In genomic region chr8:61225581-61226395, GRCm38 (mm10) we compare ENCODE assay signal across 8 mouse cellular contexts. TPM values are rescaled to one million over a fixed set of nuclear protein-coding genes. Genes with fewer than 3 reads are reported as not detected.
DNase-seq lines count a peak whose midpoint lies in the region; ATAC-seq and TF ChIP-seq lines count a peak whose summit lies in the region.

No protein-coding gene starts in this region.

- no peak for TF ChIP-seq CTCF in layer of hippocampus, adult 2 months (conservative IDR thresholded peaks at IDR 0.05)
- TF ChIP-seq CTCF in midbrain, postnatal 0 days (IDR thresholded peaks at IDR 0.05): no peak

- peak overlapping the region; percentile 30; the same call in 1 of the 2 replicates for H3K9ac ChIP-seq in heart, embryonic 12.5 days
- H3K9ac ChIP-seq in midbrain, postnatal 0 days (replicated peaks; ENCODE audit: low read length, poor library complexity, severe bottlenecking): peak overlapping the region; percentile 83

- ATAC-seq in heart, embryonic 12.5 days (ENCODE audit: insufficient number of reproducible peaks, low FRiP score): no peak
- ATAC-seq in midbrain, postnatal 0 days (ENCODE audit: low FRiP score): no peak

- peak overlapping the region; percentile 97 for H3K4me2 ChIP-seq in heart, embryonic 12.5 days
- H3K4me2 ChIP-seq in midbrain, postnatal 0 days (ENCODE audit: low read depth, low read length, poor library complexity, severe bottlenecking): peak overlapping the region; percentile 93

- DNase-seq in layer of hippocampus, adult 2 months (ENCODE audit: low spot score in 2 of 2): no peak
- DNase-seq in layer of hippocampus, adult 9-11 months: no peak
- peak; percentile 35 for DNase-seq in kidney, postnatal 10 days
- peak; percentile 14 for DNase-seq in midbrain, postnatal 0 days (ENCODE audit: low spot score)
- no peak for DNase-seq in layer of hippocampus, postnatal 14 days (ENCODE audit: low spot score in 2 of 2)
- DNase-seq in gastrocnemius, postnatal 36 days: no peak
- no peak for DNase-seq in adrenal gland, postnatal 25 days

- 62% methylated on average over 20 of the region's 20 CpGs for WGBS in heart, embryonic 12.5 days
- 37% methylated on average over 20 of the region's 20 CpGs for WGBS in midbrain, postnatal 0 days

- peaks cover 25% of the 10 kb centered on the region for H3K4me1 ChIP-seq in heart, embryonic 12.5 days (replicated peaks)
- H3K4me1 ChIP-seq in midbrain, postnatal 0 days (ENCODE audit: insufficient read depth, low read length): peaks cover 21% of the 10 kb centered on the region

- H3K27me3 ChIP-seq in heart, embryonic 12.5 days (replicated peaks): 0 out of 2 replicates have a peak, but pooled peaks cover 8% of the 10 kb centered on the region
- no peaks in the 10 kb centered on the region for H3K27me3 ChIP-seq in midbrain, postnatal 0 days (ENCODE audit: insufficient read depth, low read length)

- intact Hi-C loops in gastrocnemius, postnatal 36 days (cut with DNase I): loop anchor here (5.0 kb wide), 1 partner anchor 257 kb away; no protein-coding TSS in a partner anchor

- H3K27ac ChIP-seq in layer of hippocampus, adult 2 months: peak overlapping the region; percentile 98
- peak overlapping the region; percentile 1; the same call in 1 of the 2 replicates for H3K27ac ChIP-seq in heart, embryonic 12.5 days (ENCODE audit: poor library complexity, severe bottlenecking)
- no peak overlapping the region; the same call in 1 of the 2 replicates for H3K27ac ChIP-seq in midbrain, postnatal 0 days (ENCODE audit: low read depth, low read length)

- H3K9me3 ChIP-seq in heart, embryonic 12.5 days (replicated peaks): no peaks in the 10 kb centered on the region
- no peaks in the 10 kb centered on the region for H3K9me3 ChIP-seq in midbrain, postnatal 0 days (ENCODE audit: low read length)

- 0 out of 2 replicates have a peak, but pooled peaks cover 2% of the 10 kb centered on the region for H3K36me3 ChIP-seq in heart, embryonic 12.5 days
- no peaks in the 10 kb centered on the region for H3K36me3 ChIP-seq in midbrain, postnatal 0 days (ENCODE audit: insufficient read depth, low read length)

- H3K4me3 ChIP-seq in layer of hippocampus, adult 2 months: peak overlapping the region; percentile 82
- peak overlapping the region; percentile 89 for H3K4me3 ChIP-seq in heart, embryonic 12.5 days
- H3K4me3 ChIP-seq in midbrain, postnatal 0 days (ENCODE audit: low read depth, low read length): peak overlapping the region; percentile 77

RNA-seq across cellular contexts. Expression of gene Sh3rf1, which starts 2.1 kb away (rescaled TPM):
- total RNA-seq in layer of hippocampus, adult 2 months (2021): 10 to 100 TPM; 66.7 to 67.5 TPM
- polyA plus RNA-seq in heart, embryonic 12.5 days (2016; fragmentation: Nextera tagmentation; extraction: Ambion mirVana): 6.5 and 7.5 TPM in 2 replicates
- total RNA-seq in midbrain, postnatal 0 days (2014; rRNA removed): 37.5 and 39.8 TPM in 2 replicates
- 23.9 and 24.3 TPM in 2 replicates for polyA plus RNA-seq in midbrain, postnatal 0 days (2015; fragmentation: Nextera tagmentation; extraction: Ambion mirVana)
- total RNA-seq in layer of hippocampus, postnatal 14 days (2021): 10 to 100 TPM; 74.7 to 78.0 TPM
- total RNA-seq in gastrocnemius, postnatal 36 days (2021): 1 to 10 TPM; 1.7 to 2.2 TPM
- total RNA-seq in adrenal gland, postnatal 25 days (2021): 10.6 and 13.0 TPM in 2 replicates

Comparison
In these comparisons a context has a peak if more than half of its experiments do, and no peak if none do; other contexts are left out.
1. DNase-seq: peak in kidney, postnatal 10 days (single experiment) and midbrain, postnatal 0 days (single experiment); none in layer of hippocampus, adult 2 months (0 of 2), layer of hippocampus, adult 9-11 months (single experiment), layer of hippocampus, postnatal 14 days (0 of 2), gastrocnemius, postnatal 36 days (0 of 2) and adrenal gland, postnatal 25 days (single experiment).
2. Peak in every context shown above with its lines, with median percentiles within 50 percentile points of each other: H3K4me3 ChIP-seq.